Comparison of ENCODE assay signal across 28 mouse cellular contexts in genomic region chr13:9170726-9171125, GRCm38 (mm10).
"Had no signal": no experiment of that assay in that cellular context is flagged by ENCODE, and none has a peak within 500 bp of the region (broad histone marks: within the 10 kb centered on the region; RNA-seq: fewer than 3 reads in every experiment).

No protein-coding gene starts in this region.

- H3K4me1 ChIP-seq: hindbrain, embryonic 10.5 days; hindbrain, embryonic 12.5 days; intestine, embryonic 15.5 days; limb, embryonic 10.5 days; limb, embryonic 12.5 days; liver, embryonic 13.5 days; liver, embryonic 15.5 days had no signal

- DNase-seq: gastrocnemius, adult 2 months; gastrocnemius, postnatal 10 days; gastrocnemius, postnatal 25 days; heart, adult 2 months; heart, postnatal 10 days; heart, postnatal 4 days; kidney, adult 18-20 months; kidney, adult 8-10 months; kidney, postnatal 25 days; kidney, postnatal 4 days; liver; liver, embryonic 13.5 days; liver, postnatal 0 days had no signal

- H3K9ac ChIP-seq: hindbrain, embryonic 12.5 days; hindbrain, embryonic 14.5 days; intestine, embryonic 15.5 days; limb, embryonic 12.5 days; liver, embryonic 13.5 days; liver, embryonic 15.5 days; liver, postnatal 0 days had no signal

- ATAC-seq: hindbrain, embryonic 16.5 days; inflammation-experienced regulatory T-cells, adult 6 months; intestine, embryonic 15.5 days; intestine, postnatal 0 days; liver, postnatal 0 days had no signal

- H3K27me3 ChIP-seq: hindbrain, embryonic 12.5 days; intestine, embryonic 15.5 days; limb, embryonic 12.5 days; liver, embryonic 13.5 days; liver, embryonic 15.5 days had no signal

- H3K4me3 ChIP-seq: gastrocnemius, adult 2 months; heart, adult 2 months; hindbrain, embryonic 10.5 days; hindbrain, embryonic 12.5 days; intestine, embryonic 15.5 days; layer of hippocampus, adult 2 months; left cerebral cortex, adult 2 months; limb, embryonic 10.5 days; limb, embryonic 12.5 days; liver, embryonic 13.5 days; liver, embryonic 15.5 days had no signal

- H3K27ac ChIP-seq: heart, adult 2 months; hindbrain, embryonic 10.5 days; hindbrain, embryonic 12.5 days; hindbrain, embryonic 14.5 days; intestine, embryonic 15.5 days; kidney, postnatal 0 days; layer of hippocampus, adult 2 months; left cerebral cortex, adult 2 months; limb, embryonic 10.5 days; limb, embryonic 12.5 days; liver, embryonic 13.5 days; liver, embryonic 15.5 days had no signal

- H3K4me2 ChIP-seq: heart, embryonic 11.5 days; hindbrain, embryonic 12.5 days; hindbrain, embryonic 14.5 days; intestine, embryonic 15.5 days; limb, embryonic 12.5 days; liver, embryonic 11.5 days; liver, embryonic 13.5 days; liver, embryonic 15.5 days had no signal

- H3K9me3 ChIP-seq: hindbrain, embryonic 10.5 days; hindbrain, embryonic 12.5 days; intestine, embryonic 15.5 days; limb, embryonic 10.5 days; limb, embryonic 12.5 days; liver, embryonic 13.5 days; liver, embryonic 15.5 days had no signal
